Mouse (Mus musculus): ENCODE results near the gene Art2b. TPM values are rescaled to one million over a fixed set of nuclear protein-coding genes. Genes with fewer than 3 reads are reported as not detected.

Art2b gene
- polyA plus RNA-seq, 1 experiment from 2014 or later = not detected

DNA sequence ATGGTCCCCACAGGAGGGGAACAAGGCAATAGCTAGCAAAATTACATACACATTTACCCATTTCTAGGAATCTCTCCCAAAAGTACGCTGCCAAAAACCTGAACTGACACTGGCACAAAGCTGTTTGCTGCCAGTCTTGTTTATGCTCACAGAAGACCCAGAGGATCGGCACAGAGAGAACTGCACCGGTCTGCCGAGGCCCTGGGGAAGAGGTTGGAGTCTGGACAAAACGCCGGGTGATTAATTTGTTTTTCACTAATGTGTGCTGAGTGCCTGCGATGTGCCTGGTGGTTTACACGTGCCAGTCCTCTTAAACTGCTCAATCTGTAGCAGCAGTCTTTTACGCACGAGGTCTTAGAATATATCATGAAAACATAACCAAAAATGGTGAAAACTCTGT is 50.3 kb downstream of the Art2b start:
- Histone ChIP-seq H3K4me1 (peaks cover 10% of the 10 kb centered on the region), H3K9ac (replicated peaks) (peak overlapping the region; percentile 13; the same call in 1 of the 2 replicates), H3K4me2 (replicated peaks) (no peak overlapping the region), H3K4me3 (no peak overlapping the region), H3K36me3 (no peaks in the 10 kb centered on the region), H3K27ac (replicated peaks) (no peak overlapping the region), H3K9me3 (no peaks in the 10 kb centered on the region), H3K27me3 (no peaks in the 10 kb centered on the region)
- no peak for ATAC-seq (replicated peaks)
- 64% methylated on average over 10 of the region's 10 CpGs for WGBS

DNA sequence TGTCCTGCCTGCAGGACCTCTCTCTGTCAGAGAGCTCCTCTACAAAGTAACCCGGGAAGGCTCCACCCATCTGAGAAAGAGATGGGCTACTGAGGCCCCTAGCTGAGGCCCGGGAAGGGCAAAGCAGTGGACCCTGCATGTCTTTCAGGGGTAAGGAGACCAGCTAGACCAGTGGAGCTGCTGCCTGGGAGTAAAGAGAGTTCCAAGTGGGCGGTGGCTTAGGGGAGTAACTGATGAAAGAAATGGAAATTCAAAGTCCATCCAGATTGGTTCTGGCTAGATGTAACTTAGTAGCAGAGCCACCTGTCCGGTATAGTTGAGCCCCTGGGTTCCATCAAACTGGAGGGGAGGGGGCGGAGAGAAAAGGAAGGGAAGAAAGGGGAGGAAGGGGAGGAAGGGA is 51.0 kb downstream of the Art2b start:
- WGBS = 24% methylated on average over 5 of the region's 5 CpGs
- Histone ChIP-seq H3K4me1 (peaks cover 10% of the 10 kb centered on the region), H3K9me3 (no peaks in the 10 kb centered on the region), H3K4me2 (replicated peaks) (no peak overlapping the region), H3K36me3 (no peaks in the 10 kb centered on the region), H3K27me3 (no peaks in the 10 kb centered on the region), H3K4me3 (no peak overlapping the region), H3K9ac (replicated peaks) (no peak overlapping the region), H3K27ac (replicated peaks) (no peak overlapping the region)
- ATAC-seq (replicated peaks) = no peak

Other genes with a start within 250 kb of the Art2b start
- 6.0 and 7.0 TPM in 2 replicates for gene Arap1, start 237.5 kb downstream of the Art2b start, polyA plus RNA-seq (2015; fragmentation: Nextera tagmentation; extraction: Ambion mirVana)
- 0.87 TPM in 1 of 2 replicates, not detected in the other for gene Gm45837, start 174.7 kb downstream of the Art2b start, polyA plus RNA-seq (2015; fragmentation: Nextera tagmentation; extraction: Ambion mirVana)
- gene Pde2a, start 163.9 kb downstream of the Art2b start, polyA plus RNA-seq (2015; fragmentation: Nextera tagmentation; extraction: Ambion mirVana) = 42.5 and 46.4 TPM in 2 replicates
- 41.8 and 48.0 TPM in 2 replicates for gene Clpb, start 78.0 kb upstream of the Art2b start, polyA plus RNA-seq (2015; fragmentation: Nextera tagmentation; extraction: Ambion mirVana)
- not detected in 2 replicates for gene Phox2a, start 232.7 kb upstream of the Art2b start, polyA plus RNA-seq (2015; fragmentation: Nextera tagmentation; extraction: Ambion mirVana)